Mouse (Mus musculus) right cerebral cortex, postnatal 36 days (tissue): Measurements from ENCODE around the gene Tmem220.

ENCODE experiments used
- DNase-seq, 2 experiments: peaks; one replicate each; pipeline ENCODE4 v3.0.0; 2022; ENCODE audit warnings: low spot score in 2 of 2, mixed read lengths in 1 of 2

Gene Tmem220

DNA sequence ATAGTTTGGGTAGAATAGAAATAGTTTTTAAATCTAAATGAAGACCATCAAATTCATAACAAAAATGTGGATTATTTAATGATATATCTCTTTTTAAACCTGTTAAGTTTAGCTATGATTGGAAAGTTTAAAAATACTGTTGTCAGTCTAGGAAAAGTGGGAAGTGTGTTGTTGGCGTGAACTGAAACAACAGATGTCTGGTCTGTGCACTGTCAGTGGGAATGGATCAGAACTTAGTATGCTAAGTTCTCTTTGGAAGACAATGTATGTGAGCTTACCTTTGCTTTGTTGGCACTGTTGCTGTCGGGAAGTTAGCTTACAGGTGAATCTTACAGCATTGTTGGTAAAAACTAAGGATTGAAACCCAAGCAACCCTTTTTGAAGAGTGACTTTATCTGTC, 36.4 kb downstream of the Tmem220 start:
- DNase-seq: no peak

DNA sequence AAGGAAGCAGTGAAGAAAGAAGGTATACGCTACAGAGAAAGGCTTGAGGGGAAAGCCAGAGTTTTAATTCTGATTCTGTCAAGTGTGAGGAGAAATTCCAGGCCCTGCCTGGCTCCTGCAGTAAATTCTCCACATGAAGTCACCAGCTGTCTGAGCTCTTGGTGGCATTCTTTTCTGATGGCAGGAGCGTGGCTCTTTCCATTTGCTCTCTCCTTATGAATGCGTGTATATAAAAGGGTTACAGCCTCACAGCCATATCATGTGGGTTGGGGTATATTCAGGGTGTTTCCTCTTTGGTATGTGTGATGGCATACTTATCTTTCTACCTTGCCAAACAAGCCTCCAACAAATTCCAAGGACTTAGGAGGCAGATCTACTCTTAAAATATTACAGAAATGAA, 37.8 kb downstream of the Tmem220 start:
- DNase-seq: peak in 1 of 2 experiments; percentile 53

DNA sequence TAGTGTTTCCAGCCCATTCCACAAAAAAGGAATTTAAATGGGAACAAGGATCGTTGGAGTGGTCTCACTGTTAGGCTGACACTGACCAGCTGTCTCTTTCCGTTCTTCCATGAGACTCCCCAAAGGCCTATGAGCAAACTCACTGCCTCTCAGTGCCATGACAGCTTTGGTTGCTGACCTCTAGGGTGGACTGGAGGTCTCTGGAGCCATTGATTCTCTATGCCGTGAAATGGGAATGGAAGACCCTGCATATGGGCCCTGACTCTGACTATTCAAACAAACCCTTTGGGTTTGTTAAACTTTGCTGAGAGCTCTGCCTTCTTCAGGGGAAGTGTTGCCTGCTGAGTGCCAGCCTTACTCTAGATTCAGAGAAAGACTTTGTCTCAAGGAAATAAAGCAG, 42.8 kb downstream of the Tmem220 start:
- no peak for DNase-seq

DNA sequence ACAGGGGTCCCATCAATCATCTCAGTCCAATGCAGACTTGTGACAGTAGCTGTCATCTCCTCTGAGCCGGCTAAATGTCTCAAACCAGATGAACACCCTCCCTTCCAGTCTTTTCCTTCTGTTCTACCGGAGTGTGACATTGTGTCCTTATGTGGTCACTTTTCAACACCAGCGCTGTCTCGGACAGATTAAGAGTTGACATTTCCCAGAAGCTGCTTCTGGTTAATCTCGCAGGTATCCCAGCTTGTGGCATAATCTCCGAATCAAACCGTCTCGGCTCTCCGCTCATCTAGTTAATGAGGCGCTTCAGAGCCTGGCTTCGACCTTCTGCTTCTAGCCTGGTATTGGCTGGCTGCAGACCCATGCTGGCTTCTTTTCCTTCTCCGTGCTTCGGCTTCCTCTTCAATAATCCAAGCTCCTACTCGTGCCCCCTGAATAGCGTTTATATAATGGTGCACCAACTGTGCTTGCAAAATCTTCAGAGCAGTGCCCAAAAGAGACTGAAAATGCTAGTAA, 47.7 kb downstream of the Tmem220 start:
- DNase-seq: no peak

DNA sequence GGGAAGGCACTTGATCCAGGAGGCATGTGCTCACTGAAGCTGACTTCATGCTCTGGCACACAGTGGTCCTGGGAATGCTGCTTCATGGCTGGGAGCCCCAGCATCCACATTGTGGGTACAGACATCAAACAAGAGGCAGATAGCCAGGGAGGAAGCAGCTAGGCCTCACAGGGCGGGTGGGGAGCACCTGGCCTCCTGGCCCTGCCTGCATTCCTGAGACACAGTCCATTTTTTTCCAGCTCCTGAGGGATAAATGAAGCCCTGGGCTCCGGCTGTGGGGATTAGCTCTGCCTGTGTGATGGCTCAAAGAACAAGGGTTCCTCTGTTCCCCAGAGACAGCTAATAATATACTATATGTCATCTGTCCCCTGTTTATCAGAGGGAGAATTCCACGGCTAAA, 50.1 kb downstream of the Tmem220 start:
- DNase-seq: no peak

DNA sequence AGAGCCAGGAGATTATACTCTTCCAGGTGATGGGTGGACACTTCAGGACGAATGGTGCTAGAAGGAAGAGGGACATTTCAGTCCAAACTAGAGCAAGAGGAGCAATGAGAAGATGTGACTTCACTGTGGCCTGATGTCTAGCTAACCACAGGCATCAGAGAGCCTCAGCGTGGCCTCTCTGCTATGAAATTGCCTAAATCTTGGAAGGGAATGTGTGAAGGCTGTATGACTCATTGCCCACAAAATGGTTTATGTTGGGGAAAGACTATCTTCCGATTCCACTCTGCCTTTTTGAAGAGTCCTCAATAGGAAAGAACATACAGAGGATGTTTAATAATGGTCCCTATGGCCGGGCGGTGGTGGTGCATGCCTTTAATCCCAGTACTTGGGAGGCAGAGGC, 51.8 kb downstream of the Tmem220 start:
- DNase-seq: no peak

DNA sequence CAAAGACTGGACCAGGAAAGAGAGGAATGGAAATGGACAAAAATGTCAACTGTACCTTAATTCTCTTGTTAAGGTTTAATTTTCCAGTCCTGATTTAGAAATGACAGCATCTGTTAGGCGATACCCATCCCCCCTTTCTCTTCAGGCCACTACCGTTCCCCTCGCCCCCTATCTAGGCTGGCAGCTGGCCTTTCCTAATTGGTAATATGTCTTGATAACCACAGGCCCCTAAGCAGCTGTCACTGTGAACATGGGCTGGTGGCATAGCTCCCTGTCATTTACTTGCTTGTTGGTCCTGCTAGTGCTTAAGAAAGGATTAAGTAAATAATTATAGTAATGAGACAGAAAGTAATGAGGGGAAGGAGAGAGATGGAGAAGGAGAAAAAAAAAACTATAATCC, 52.5 kb downstream of the Tmem220 start:
- no peak for DNase-seq

DNA sequence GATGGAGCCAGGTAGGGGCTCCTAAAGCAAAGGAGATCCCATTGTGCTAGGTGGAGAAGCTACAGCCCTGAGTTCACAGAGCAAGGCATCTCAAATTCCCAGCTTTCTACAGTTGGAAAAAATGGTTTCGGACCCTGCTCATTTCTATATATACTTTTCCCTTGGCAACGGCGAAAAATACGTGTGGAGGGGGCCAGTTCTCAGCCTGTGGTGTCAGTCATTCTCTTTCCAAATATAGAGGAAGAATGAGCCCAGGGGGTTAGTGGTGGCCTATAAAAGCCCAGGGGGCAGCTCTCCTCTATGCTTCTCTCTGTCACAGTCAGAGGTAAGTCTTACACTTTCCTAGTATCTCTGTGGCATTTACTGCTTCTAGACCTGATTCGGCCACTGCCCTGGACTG, 53.0 kb downstream of the Tmem220 start, which contains the start of gene Myh3:
Gene Myh3, plus strand, starts transcription at position 301 of the 400 bp plus-strand sequence.
- no peak for DNase-seq

DNA sequence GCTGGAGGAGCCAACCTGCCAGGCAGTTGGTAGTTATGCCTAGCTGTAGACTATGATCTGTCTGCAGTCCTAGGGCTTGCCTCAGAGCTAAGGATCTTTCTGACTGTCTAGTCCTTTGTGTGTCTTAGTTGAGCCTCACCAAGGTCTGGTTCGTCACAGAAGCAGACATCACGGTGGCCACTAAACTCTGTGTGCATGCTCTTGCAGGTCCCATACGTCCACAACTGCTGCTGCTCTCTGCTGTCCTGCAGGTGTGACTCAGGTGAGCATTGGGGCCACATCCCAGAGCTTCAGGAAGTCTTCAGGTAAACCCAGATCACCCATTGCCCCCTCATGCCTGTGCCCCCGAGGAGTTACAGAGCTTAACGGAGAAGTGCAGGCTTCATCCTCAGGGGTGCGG, 53.9 kb downstream of the Tmem220 start:
- no peak for DNase-seq

DNA sequence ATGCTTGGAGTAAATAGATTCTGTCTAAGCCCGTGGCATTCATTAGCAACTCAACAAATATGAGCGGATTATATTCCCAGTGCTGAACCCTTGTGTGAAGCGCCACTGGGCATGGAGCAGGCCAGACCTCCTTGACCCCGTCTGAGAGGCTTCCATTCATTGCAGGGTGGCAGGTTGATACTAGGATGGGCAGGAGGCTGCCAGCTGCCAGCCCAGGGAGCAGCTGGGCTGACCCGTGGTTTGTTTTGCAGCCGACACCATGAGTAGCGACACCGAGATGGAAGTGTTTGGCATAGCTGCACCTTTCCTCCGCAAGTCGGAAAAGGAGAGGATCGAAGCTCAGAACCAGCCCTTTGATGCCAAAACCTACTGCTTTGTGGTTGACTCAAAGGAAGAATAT, 54.8 kb downstream of the Tmem220 start:
- no peak for DNase-seq

DNA sequence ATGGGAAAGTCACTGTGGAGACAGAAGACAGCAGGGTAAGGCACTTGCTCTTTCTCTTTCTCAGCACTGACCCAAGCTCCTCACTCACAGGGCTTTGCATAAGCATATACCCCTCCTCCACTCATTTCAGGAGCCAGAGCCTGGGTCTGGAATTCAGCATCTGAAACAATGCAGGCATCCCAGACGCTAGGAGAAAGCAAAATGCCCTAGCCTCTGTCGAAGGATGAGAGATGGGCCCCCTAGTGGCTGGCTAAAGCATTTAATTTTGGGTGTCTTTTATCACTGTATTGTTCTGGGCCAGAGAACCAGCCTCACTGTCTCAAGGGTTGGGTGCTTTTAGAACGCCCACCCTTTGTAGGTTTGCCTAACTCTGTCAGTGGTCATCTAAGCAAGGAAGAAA, 55.2 kb downstream of the Tmem220 start:
- DNase-seq: peak in 1 of 2 experiments; percentile 25

DNA sequence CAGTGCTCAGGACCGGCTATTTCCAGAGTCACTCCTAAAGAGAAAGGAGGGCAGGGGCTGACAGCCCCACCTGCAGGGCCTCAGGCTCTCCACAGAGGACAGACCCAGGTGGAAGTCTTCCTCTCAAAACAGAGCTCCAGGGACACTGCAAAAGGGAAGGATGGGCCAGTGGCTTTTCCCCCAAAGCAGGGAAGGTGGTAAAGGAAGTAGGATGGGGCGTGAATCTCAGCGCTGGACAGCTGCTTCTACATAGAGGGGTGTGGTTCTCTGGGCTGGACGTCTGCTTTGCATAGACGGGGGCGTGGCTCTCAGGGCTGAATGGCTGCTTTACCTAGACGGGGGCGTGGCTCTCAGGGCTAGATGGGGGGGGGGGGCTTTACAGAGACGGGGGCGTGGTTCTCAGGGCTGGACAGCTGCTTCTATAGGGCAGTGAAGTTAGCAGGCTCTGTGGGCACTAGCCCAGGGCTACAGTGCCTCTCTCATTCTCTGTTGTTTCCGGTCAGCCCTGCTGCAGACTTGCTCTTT, 56.2 kb downstream of the Tmem220 start:
- DNase-seq: no peak

DNA sequence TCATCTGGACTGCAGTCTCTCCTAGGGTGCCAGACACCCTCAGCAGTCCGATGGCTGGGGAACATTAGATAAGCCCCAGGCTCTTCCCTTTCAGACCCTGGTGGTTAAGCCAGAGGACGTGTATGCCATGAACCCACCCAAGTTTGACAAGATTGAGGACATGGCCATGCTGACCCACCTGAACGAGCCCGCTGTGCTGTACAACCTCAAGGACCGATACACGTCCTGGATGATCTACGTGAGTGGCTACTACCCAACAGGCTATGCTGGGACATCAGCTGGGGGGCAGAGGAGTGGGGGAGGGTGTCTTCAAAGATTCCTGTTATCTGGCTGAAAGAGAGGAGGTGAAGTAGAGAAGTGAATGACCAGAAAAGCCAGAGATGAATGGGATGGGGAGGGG, 57.2 kb downstream of the Tmem220 start:
- DNase-seq: no peak

DNA sequence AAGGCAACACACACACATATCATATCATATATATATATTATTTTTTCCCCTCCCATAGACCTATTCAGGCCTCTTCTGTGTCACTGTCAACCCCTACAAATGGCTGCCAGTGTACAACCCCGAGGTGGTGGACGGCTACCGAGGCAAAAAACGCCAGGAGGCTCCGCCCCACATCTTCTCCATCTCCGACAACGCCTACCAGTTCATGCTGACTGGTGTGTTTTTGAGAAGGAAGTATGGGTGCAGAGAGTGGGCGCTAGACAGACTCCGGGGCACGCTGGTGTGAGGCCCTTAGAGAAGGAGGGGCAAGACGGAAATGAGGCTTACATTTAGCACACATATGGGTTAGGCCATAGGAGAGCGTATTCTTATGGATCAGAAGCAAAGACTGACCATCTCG, 57.8 kb downstream of the Tmem220 start:
- DNase-seq: no peak

DNA sequence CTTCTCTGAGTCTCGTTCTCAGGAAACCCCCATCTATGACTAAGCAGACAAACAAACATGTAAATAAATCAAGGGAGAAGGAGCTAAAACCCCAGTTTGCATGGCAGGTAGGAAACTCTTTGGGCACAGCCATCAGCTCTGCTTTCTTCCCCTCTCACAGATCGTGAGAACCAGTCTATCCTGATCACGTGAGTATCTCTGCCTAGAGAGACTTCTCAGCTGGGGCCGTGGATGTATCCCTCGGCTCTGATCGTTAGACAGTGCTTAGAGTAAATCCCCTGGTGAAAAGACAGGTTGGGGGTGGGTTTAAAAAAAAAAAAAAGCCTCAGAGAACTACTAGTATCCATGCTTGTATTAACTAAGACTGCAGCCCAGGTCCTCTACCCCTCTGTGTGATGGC, 58.3 kb downstream of the Tmem220 start:
- DNase-seq: no peak

DNA sequence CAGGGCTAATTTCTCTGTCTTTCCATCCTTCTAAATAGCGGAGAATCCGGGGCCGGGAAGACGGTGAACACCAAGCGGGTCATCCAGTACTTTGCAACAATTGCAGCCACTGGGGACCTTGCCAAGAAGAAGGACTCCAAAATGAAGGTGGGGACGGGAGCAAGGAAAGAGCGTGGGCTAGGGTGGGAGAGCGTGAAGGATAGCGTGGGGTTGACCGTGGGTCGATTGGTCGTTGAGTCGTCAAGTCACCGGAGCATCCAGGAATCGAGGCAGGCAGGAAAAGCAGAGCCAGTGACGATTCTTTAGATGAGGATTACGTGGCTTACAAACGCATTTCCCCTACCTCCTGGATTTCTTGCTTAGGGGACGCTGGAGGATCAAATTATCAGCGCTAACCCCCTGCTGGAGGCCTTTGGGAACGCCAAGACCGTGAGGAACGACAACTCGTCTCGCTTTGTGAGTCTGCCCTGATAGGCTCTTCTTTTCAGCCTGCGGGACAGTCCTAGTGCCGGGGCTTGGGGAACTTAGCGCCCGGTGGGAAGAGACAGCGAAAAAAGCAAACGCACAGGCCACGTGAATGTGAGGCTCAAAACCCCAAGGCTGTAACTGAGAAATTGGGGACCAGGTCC, 58.9 kb downstream of the Tmem220 start:
- no peak for DNase-seq
